Mouse (Mus musculus): ENCODE results near the gene Fbxw11. TPM values are rescaled to one million over a fixed set of nuclear protein-coding genes. Genes with fewer than 3 reads are reported as not detected.
"Not testable (repeated sequence)": the region's sequence is repeated elsewhere in the genome, so short reads cannot be mapped to it uniquely, and the experiment has no call there.

Gene Fbxw11
- polyA plus RNA-seq, 1 experiment from 2014 or later, result 60.8 TPM

DNA sequence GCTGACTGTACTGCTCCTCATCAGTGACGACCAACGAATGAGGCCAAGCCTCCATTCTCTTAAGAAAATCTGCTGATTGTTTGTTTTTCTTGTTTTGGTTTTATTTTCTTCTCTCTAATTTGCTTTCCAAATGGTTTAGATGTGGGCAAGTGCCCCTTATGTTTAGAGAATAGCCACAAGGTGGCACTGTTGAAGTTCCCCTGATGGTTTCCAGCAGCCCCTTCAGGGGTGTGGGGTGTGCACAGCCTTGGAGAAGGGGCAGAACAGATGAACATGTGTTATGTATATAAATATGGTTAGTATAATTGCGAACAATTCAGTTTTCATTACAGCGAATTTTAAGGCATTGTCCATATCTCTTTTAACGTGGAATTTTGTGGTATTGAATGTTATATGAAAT is 71.7 kb downstream of the Fbxw11 start:
- Histone ChIP-seq H3K9me3 (no peaks in the 10 kb centered on the region), H3K4me1 (peaks cover 27% of the 10 kb centered on the region), H3K36me3 (peaks cover 26% of the 10 kb centered on the region), H3K4me3 (no peak overlapping the region), H3K27ac (replicated peaks) (no peak overlapping the region), H3K27me3 (replicated peaks) (no peaks in the 10 kb centered on the region), H3K4me2 (no peak overlapping the region), H3K9ac (no peak overlapping the region)
- WGBS, result 66% methylated on average over 5 of the region's 5 CpGs
- ATAC-seq (ENCODE audit: extremely low read depth, insufficient number of reproducible peaks, low FRiP score, low TSS enrichment), result no peak

DNA sequence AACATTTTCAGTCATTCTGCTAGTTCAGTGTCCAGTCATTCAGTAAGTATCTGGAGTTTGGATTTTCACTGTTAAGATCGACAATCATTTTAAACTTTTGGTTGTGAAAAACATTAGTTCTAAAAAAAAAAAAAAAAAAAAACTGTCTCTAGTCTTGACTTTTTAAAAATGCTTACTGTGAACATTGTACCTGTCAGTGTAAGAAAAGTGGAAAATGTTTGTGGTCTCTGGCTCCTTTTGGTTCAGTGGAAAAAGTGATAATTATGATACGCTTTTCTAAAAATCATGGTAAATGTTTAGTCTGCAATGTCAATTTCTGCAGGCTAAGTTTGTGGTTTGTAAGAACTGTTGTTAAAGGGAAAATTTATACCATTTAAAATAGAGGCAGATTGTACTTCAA is 72.4 kb downstream of the Fbxw11 start:
- no peak overlapping the region for H3K4me3 ChIP-seq
- 94% methylated on average over 2 of the region's 2 CpGs for WGBS
- peaks cover 26% of the 10 kb centered on the region for H3K4me1 ChIP-seq
- no peak overlapping the region for H3K4me2 ChIP-seq
- H3K36me3 ChIP-seq, result peaks cover 26% of the 10 kb centered on the region
- no peak overlapping the region for H3K9ac ChIP-seq
- no peaks in the 10 kb centered on the region for H3K27me3 ChIP-seq (replicated peaks)
- H3K9me3 ChIP-seq, result no peaks in the 10 kb centered on the region
- H3K27ac ChIP-seq (replicated peaks), result no peak overlapping the region
- no peak for ATAC-seq (ENCODE audit: extremely low read depth, insufficient number of reproducible peaks, low FRiP score, low TSS enrichment)

DNA sequence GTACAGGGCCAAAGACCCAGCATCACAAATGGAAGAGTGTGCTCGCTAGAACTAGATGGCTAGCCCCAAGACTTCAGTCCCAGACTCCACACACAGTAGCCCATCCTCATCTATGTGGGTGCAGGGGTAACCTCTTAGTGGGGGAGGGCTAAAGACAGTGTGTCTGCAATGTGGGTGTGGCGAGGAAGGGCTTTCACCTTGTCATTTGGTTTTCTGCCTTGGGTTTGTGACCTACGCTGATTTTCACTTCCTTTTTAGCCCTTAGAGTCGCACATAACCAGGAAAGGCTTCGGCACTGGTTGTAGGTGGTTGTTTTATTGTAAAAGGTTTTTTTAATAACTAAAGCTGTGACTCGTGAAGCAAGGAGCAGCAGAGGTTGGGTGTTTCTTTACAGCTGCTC is 73.0 kb downstream of the Fbxw11 start:
- no peak overlapping the region for H3K4me2 ChIP-seq
- H3K27ac ChIP-seq (replicated peaks), result no peak overlapping the region
- no peaks in the 10 kb centered on the region for H3K27me3 ChIP-seq (replicated peaks)
- 77% methylated on average over 6 of the region's 6 CpGs for WGBS
- no peak overlapping the region for H3K4me3 ChIP-seq
- no peak for ATAC-seq (ENCODE audit: extremely low read depth, insufficient number of reproducible peaks, low FRiP score, low TSS enrichment)
- no peak overlapping the region for H3K9ac ChIP-seq
- H3K36me3 ChIP-seq, result peaks cover 26% of the 10 kb centered on the region
- H3K9me3 ChIP-seq, result no peaks in the 10 kb centered on the region
- peaks cover 26% of the 10 kb centered on the region for H3K4me1 ChIP-seq

DNA sequence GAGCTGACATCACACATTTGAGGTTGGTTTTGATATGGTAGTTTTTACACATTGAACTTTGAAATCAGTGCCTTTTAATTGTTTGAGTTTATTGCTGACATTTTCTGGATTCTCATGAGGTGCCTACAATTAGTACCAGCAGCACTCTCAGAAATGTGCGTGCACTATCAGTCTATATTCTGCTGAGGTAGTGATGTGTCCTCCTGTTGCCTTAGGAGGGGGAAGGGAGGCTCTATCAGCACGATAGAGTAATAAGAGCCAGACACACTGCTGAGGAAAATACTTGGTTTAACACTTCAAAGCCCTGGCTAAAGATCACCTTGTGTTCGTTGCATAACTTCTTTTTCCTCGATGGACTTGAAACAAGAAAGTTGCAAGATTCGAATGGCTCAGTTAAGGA is 73.4 kb downstream of the Fbxw11 start:
- no peaks in the 10 kb centered on the region for H3K27me3 ChIP-seq (replicated peaks)
- no peak overlapping the region for H3K9ac ChIP-seq
- no peak overlapping the region for H3K4me2 ChIP-seq
- 50% methylated on average over 5 of the region's 5 CpGs for WGBS
- no peak overlapping the region for H3K4me3 ChIP-seq
- no peak for ATAC-seq (ENCODE audit: extremely low read depth, insufficient number of reproducible peaks, low FRiP score, low TSS enrichment)
- peaks cover 29% of the 10 kb centered on the region for H3K36me3 ChIP-seq
- no peaks in the 10 kb centered on the region for H3K9me3 ChIP-seq
- H3K4me1 ChIP-seq, result peaks cover 26% of the 10 kb centered on the region
- H3K27ac ChIP-seq (replicated peaks), result no peak overlapping the region

DNA sequence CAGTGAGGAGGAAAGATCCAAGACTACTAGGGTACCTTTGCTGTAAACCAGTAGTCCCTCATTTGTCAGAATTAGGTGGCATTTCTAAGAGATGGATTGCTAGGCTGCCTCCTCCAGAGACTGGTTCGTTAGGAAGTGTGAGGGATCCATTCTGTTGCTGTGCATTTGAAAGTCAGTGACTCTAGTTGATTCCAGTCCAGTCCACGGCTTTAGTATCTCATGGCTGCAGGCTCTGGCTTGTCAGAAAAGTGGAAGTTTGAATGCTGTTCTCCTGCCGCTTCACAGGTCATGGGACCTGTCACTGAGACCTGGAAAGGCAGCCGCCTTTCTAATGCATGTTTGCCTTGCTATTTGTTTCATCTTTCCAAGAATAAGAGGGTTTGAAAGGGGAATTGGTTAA is 74.4 kb downstream of the Fbxw11 start:
- H3K27me3 ChIP-seq (replicated peaks), result no peaks in the 10 kb centered on the region
- H3K4me1 ChIP-seq, result peaks cover 26% of the 10 kb centered on the region
- WGBS, result 71% methylated on average over 4 of the region's 4 CpGs
- no peak overlapping the region for H3K9ac ChIP-seq
- no peak overlapping the region for H3K4me2 ChIP-seq
- no peak overlapping the region for H3K27ac ChIP-seq (replicated peaks)
- no peak for ATAC-seq (ENCODE audit: extremely low read depth, insufficient number of reproducible peaks, low FRiP score, low TSS enrichment)
- no peaks in the 10 kb centered on the region for H3K9me3 ChIP-seq
- no peak overlapping the region for H3K4me3 ChIP-seq
- H3K36me3 ChIP-seq, result peaks cover 29% of the 10 kb centered on the region

DNA sequence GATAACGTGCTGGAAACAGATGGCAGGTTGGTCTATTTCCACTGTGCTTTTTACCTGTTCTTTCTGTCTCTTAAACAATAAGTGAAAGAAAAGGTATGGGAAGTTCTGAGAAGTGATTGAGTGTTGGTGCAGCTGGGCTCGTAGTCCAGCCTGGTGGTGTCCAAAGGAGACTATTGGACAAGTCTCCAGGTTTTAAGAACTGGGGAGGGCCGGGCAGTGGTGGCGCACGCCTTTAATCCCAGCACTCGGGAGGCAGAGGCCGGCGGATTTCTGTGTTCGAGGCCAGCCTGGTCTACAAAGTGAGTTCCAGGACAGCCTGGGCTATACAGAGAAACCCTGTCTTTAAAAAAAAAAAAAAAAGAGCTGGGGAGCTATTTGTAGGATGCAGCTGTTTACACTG is 75.2 kb downstream of the Fbxw11 start:
- H3K27ac ChIP-seq (replicated peaks); H3K4me2 ChIP-seq; H3K9me3 ChIP-seq; H3K9ac ChIP-seq; ATAC-seq (ENCODE audit: extremely low read depth, insufficient number of reproducible peaks, low FRiP score, low TSS enrichment); H3K4me3 ChIP-seq; H3K27me3 ChIP-seq (replicated peaks): not testable (repeated sequence)
- Histone ChIP-seq H3K4me1 (peaks cover 26% of the 10 kb centered on the region), H3K36me3 (peaks cover 26% of the 10 kb centered on the region)
- 88% methylated on average over 9 of the region's 9 CpGs for WGBS

DNA sequence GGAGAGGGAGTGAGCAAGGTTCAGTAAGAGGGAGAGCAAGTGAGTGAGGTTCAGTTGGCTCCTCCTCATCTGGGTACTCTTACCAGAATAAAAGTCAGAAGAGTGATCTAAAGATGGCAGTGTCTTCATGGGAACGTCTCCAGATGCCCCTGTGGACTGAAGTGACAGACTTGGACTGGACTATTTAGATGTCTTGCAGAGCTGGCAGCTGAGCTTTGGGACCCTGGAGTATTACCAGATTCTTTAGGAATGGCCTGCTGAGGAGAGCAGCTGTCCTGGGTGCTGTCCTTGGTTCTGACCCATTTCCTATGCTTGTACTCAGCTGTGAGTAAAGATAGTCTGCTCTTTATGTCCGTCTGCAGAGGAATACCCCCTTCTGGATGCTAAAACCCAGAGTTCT is 75.8 kb downstream of the Fbxw11 start:
- no peak overlapping the region for H3K9ac ChIP-seq
- peaks cover 26% of the 10 kb centered on the region for H3K36me3 ChIP-seq
- H3K4me1 ChIP-seq, result peaks cover 26% of the 10 kb centered on the region
- 50% methylated on average over 2 of the region's 2 CpGs for WGBS
- no peaks in the 10 kb centered on the region for H3K27me3 ChIP-seq (replicated peaks)
- no peaks in the 10 kb centered on the region for H3K9me3 ChIP-seq
- H3K4me3 ChIP-seq, result no peak overlapping the region
- ATAC-seq (ENCODE audit: extremely low read depth, insufficient number of reproducible peaks, low FRiP score, low TSS enrichment), result no peak
- H3K4me2 ChIP-seq, result no peak overlapping the region
- H3K27ac ChIP-seq (replicated peaks), result no peak overlapping the region

DNA sequence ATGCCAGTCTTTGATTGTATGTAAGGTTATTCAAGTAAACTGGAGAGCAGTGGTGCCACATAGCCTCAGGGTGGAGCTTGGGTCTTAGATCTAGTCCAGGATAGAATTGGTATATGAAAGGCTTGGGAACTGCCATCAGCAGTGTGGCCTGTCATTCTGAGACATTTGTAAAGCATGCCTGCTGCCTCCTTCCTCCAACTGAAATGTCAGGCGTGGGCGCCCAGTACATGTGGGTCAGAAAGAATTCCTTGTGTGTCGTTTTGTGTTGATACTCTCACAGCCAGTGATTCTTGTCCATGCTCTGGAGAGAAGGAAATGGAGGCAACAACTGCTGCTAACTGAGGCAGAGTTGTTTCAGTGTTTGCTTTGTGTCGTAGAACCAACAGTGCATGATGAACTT is 76.5 kb downstream of the Fbxw11 start:
- 89% methylated on average over 4 of the region's 4 CpGs for WGBS
- ATAC-seq (ENCODE audit: extremely low read depth, insufficient number of reproducible peaks, low FRiP score, low TSS enrichment), result no peak

DNA sequence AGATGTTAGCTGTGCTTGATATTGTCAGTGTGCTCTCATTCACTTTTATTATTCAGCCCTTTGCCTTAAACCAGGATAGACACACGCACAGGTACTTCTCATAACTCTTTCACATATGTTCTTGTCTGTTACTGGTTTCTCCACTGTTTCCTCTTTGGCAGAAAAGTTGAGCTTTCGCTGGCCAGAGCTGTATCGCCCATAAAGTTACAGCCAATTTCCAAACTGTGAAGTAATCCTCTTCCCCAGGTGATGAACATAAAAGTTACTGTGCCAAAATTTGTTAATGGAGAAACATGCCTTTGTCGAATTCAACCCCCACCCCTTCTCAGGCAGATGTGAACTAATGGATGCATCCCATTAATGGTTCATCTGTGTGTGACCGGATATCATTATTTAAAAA is 80.1 kb downstream of the Fbxw11 start:
- no peak for ATAC-seq (ENCODE audit: extremely low read depth, insufficient number of reproducible peaks, low FRiP score, low TSS enrichment)

More for the DNA sequence above, 76.5 kb downstream of the Fbxw11 start:
- Histone ChIP-seq H3K9ac (no peak overlapping the region), H3K27ac (replicated peaks) (no peak overlapping the region), H3K4me1 (peaks cover 26% of the 10 kb centered on the region), H3K4me3 (no peak overlapping the region), H3K9me3 (no peaks in the 10 kb centered on the region), H3K4me2 (no peak overlapping the region), H3K27me3 (replicated peaks) (no peaks in the 10 kb centered on the region), H3K36me3 (peaks cover 25% of the 10 kb centered on the region)

DNA sequence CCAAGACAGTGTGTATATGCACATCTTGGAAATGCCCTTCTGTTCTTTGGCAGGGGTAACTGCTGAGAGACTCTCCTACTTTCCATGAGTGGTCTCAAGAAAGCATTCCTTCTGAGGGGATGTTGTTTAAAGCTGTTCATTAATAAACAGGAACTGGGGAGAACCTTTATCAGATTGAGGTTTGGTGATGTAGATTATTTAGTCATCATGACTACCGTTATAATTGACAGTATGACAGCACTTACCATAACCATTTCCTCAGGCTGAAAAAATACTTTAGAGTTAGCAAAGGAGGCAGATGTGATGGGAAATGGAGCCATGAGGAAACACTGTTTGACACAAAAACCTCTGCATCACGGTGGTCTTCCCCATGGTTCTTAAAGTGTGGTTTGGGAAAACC is 80.8 kb downstream of the Fbxw11 start:
- 80% methylated on average over 2 of the region's 2 CpGs for WGBS
- no peak overlapping the region for H3K4me2 ChIP-seq
- no peak overlapping the region for H3K9ac ChIP-seq
- H3K36me3 ChIP-seq, result peaks cover 38% of the 10 kb centered on the region
- no peak overlapping the region for H3K4me3 ChIP-seq
- H3K4me1 ChIP-seq, result no peaks in the 10 kb centered on the region
- H3K27me3 ChIP-seq (replicated peaks), result no peaks in the 10 kb centered on the region
- no peak for ATAC-seq (ENCODE audit: extremely low read depth, insufficient number of reproducible peaks, low FRiP score, low TSS enrichment)
- no peak overlapping the region for H3K27ac ChIP-seq (replicated peaks)
- no peaks in the 10 kb centered on the region for H3K9me3 ChIP-seq

More for the DNA sequence above, 80.1 kb downstream of the Fbxw11 start:
- Histone ChIP-seq H3K4me2 (no peak overlapping the region), H3K4me3 (no peak overlapping the region), H3K4me1 (peaks cover under 1% of the 10 kb centered on the region; the same call in 1 of the 2 replicates), H3K9me3 (no peaks in the 10 kb centered on the region), H3K36me3 (peaks cover 37% of the 10 kb centered on the region), H3K27me3 (replicated peaks) (no peaks in the 10 kb centered on the region), H3K9ac (no peak overlapping the region), H3K27ac (replicated peaks) (no peak overlapping the region)
- 90% methylated on average over 5 of the region's 5 CpGs for WGBS

DNA sequence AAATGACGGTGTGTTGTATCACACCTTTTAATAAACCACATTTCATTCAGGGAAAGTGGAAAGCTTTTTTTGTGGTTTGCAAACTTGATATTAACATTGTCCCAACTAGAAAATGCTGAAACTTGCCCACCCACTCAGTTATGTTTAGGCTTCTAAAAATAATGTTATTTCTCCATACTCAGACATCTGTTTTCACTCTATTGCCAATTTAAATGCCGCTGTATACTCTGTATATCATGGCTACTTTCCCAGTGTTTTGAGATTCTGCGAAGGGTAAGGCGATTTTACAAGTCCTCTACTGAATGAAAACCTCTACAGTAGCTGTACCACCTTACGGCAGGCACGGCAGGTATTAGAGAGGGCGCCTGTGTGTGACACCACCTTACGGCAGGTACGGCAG is 82.6 kb downstream of the Fbxw11 start:
- Histone ChIP-seq H3K9me3 (no peaks in the 10 kb centered on the region), H3K4me2 (no peak overlapping the region), H3K9ac (no peak overlapping the region), H3K36me3 (peaks cover 38% of the 10 kb centered on the region), H3K27ac (replicated peaks) (no peak overlapping the region), H3K27me3 (replicated peaks) (no peaks in the 10 kb centered on the region), H3K4me1 (no peaks in the 10 kb centered on the region), H3K4me3 (no peak overlapping the region)
- no peak for ATAC-seq (ENCODE audit: extremely low read depth, insufficient number of reproducible peaks, low FRiP score, low TSS enrichment)
- WGBS, result 89% methylated on average over 9 of the region's 9 CpGs

DNA sequence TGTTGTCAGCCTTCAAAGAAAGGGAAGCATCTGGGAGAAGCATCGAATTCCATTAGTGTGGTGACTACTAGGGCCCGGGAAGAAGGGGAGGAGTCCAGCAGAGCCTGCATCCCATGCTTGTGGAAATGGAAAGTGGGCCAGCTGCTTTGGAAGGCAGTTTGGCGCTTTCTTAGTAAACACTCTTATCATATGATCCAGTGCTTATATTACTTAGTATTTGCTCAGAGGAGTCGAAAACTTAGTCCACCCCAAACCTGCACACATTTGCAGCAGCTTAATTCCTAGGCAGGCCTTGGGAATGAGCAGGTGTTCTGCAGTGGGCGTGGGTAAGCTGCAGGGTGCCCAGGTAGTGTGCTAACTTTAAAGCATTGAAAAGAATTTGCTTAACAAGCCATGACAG is 89.9 kb downstream of the Fbxw11 start:
- H3K36me3 ChIP-seq, result peaks cover 67% of the 10 kb centered on the region
- H3K27me3 ChIP-seq (replicated peaks), result no peaks in the 10 kb centered on the region
- no peak overlapping the region for H3K4me2 ChIP-seq
- ATAC-seq (ENCODE audit: extremely low read depth, insufficient number of reproducible peaks, low FRiP score, low TSS enrichment), result no peak
- H3K27ac ChIP-seq (replicated peaks), result no peak overlapping the region
- 67% methylated on average over 5 of the region's 5 CpGs for WGBS
- H3K4me3 ChIP-seq, result no peak overlapping the region
- H3K9ac ChIP-seq, result no peak overlapping the region
- H3K4me1 ChIP-seq, result no peaks in the 10 kb centered on the region
- H3K9me3 ChIP-seq, result no peaks in the 10 kb centered on the region
